Mouse (Mus musculus) G1E (cell line): ENCODE data around the gene Wipi1.

Source experiments
- CTCF ChIP-seq: IDR thresholded peaks from 2 replicates; pipeline ENCODE4 v1.5.1; 2012; ENCODE audit warnings: low read depth, low read length, inconsistent platforms, mixed read lengths
- GATA1 ChIP-seq: IDR thresholded peaks from 2 replicates; pipeline ENCODE4 v1.6.1; 2012; ENCODE audit warnings: borderline replicate concordance, low read length, inconsistent platforms, mixed read lengths
- GATA2 ChIP-seq: IDR thresholded peaks from 2 replicates; pipeline ENCODE4 v1.6.1; 2012; ENCODE audit warnings: low read depth, low read length, inconsistent platforms, borderline replicate concordance
- POLR2AphosphoS5 ChIP-seq: IDR thresholded peaks from 2 replicates; pipeline ENCODE4 v1.6.1; 2012; ENCODE audit warnings: low read depth, low read length, inconsistent platforms; ENCODE audit not compliant: insufficient replicate concordance
- TAL1 ChIP-seq: conservative IDR thresholded peaks from 2 replicates; pipeline ENCODE4 v1.6.1; 2012; ENCODE audit warnings: low read depth, low read length, inconsistent platforms, mixed read lengths

DNA sequence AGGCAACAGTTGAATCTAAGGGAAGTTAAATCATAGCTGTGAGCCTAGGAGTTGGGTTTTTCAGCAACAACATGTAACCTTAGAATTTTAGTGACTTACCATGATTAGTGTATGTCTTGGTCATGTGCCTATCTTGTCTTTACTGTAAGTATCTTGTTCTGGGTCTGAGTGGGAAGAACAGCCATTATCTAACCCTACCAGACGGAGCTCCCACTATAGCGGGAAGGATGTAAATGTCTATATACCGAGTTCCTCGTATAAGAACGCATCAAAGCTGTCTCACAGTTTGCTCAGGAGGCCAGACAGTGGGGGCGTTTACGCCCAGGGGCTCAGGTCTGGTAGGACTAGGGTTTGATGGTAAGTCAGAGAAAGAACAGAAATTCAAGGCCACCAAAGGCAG lies 44.5 kb upstream of the Wipi1 start:
- no peak for TF ChIP-seq GATA2
- TF ChIP-seq TAL1 = no peak
- TF ChIP-seq CTCF = no peak
- no peak for TF ChIP-seq GATA1
- TF ChIP-seq POLR2AphosphoS5 = no peak
